Mouse (Mus musculus) erythroblast, embryonic 14.5 days (primary cell): Measurements from ENCODE around the gene Faxc. TPM values are rescaled to one million over a fixed set of nuclear protein-coding genes. Genes with fewer than 3 reads are reported as not detected.

ENCODE experiments used
- H3K27me3 ChIP-seq: 2 replicates; pipeline ENCODE4 v1.6.1; 2012; ENCODE audit warnings: inconsistent platforms; ENCODE audit not compliant: control insufficient read depth
- H3K36me3 ChIP-seq: 2 replicates; pipeline ENCODE4 v1.6.1; 2012; ENCODE audit warnings: mild to moderate bottlenecking, inconsistent platforms; ENCODE audit not compliant: control insufficient read depth
- H3K4me1 ChIP-seq: 2 replicates; pipeline ENCODE4 v1.6.1; 2012; ENCODE audit warnings: inconsistent platforms; ENCODE audit not compliant: control insufficient read depth
- H3K4me3 ChIP-seq: replicated peaks from 2 replicates; pipeline ENCODE3; 2012; ENCODE audit warnings: moderate library complexity, mild to moderate bottlenecking, inconsistent platforms
- H3K9me3 ChIP-seq: 2 replicates; pipeline ENCODE4 v1.6.1; 2012; ENCODE audit warnings: low read length, inconsistent platforms, mixed read lengths; ENCODE audit not compliant: control insufficient read depth
- GATA1 ChIP-seq: IDR thresholded peaks from 2 replicates; pipeline ENCODE4 v1.6.1; 2012; ENCODE audit warnings: low read length, inconsistent platforms, mixed read lengths
- TAL1 ChIP-seq: IDR thresholded peaks from 3 replicates; pipeline ENCODE4 v1.6.1; 2012; ENCODE audit warnings: low read length, inconsistent platforms, mixed read lengths
- polyA plus RNA-seq: library from polyadenylated mRNA; stranded (reverse); fragments of >175 nt; gene quantifications from 2 replicates; pipeline ENCODE4 v1.2.3, GENCODE M21; 2012

Gene Faxc
- polyA plus RNA-seq, 1 experiment, result not detected

DNA sequence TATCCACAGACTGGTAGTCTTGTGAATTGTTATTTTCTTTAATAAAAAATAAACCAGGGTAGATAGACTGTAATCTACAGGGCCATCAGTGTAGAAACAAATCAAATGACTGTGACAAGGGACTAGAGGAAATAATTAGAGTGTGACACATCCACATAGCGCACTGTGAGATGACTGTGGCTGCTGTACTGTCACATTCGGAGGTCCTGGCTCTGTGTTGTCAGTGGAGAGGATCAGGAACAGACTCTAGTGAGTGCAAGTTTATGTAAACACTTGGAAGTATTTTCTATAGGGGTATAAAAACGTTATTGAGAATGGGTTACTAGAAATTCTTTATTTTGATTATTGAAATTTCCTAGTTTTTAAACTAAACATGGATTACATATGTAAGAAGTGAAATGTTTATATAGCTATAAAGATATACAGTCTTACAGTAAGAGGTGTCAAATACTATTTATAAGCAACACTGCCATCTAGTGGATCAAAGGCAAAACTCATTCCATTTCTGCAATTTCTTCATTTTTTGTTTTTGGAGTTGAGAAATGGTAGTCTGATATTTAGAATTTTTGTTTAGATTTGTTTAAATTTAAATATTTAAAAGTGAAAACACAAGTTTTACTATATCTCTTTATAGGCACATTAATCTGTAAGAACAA, 59.6 kb downstream of the Faxc start:
- Histone ChIP-seq H3K4me3 (no peak overlapping the region), H3K27me3 (no peaks in the 10 kb centered on the region), H3K9me3 (no peaks in the 10 kb centered on the region), H3K36me3 (no peaks in the 10 kb centered on the region), H3K4me1 (no peaks in the 10 kb centered on the region)
- TF ChIP-seq TAL1 (no peak), GATA1 (no peak)

GRCm38 (mm10) chr4:22017656-22018379, 86.7 kb downstream of the Faxc start:
- Histone ChIP-seq H3K36me3 (no peaks in the 10 kb centered on the region), H3K4me3 (no peak overlapping the region), H3K27me3 (no peaks in the 10 kb centered on the region), H3K4me1 (no peaks in the 10 kb centered on the region), H3K9me3 (no peaks in the 10 kb centered on the region)
- TF ChIP-seq GATA1 (no peak), TAL1 (no peak)

DNA sequence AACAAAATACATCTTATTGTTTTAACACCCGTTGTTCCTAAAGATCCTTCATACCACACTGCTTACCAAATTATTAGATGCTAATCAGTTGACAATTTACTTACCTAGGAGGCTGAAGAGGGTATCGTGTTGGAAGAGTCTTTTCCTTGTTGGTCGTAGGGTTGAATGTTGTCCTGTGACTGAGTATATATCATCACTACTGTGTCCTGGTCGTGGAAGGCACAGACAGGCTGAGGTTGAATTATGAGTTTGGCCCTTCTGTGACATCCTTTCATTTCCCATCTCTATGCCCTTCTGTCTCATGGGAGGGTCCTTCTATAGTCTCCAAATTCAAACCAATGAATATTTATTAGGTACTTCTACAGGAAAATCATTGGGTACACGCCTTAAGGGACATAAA, 87.3 kb downstream of the Faxc start:
- Histone ChIP-seq H3K4me1 (no peaks in the 10 kb centered on the region), H3K27me3 (no peaks in the 10 kb centered on the region)
- TF ChIP-seq TAL1, result no peak
- no peak for TF ChIP-seq GATA1

DNA sequence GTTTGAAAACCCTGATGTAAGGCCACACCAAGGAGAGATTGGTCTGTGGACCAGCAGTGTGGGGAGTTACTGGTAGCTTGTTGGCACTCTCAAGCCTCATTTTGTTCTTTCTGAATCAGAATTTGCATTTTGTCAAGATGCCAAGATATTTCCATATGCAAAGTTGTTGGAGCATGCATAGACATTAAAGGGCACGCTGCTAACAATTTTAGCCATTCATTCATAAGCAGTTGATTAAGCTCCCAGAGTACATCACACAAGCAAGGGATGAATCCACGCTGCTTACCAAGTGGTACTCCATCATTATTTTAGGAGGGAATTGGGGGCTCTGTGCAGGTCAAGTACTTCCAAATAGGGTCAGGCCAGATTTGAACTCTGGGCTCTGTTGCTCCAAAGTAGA, 98.8 kb downstream of the Faxc start:
- TF ChIP-seq GATA1, result no peak
- no peak for TF ChIP-seq TAL1
- Histone ChIP-seq H3K9me3 (no peaks in the 10 kb centered on the region), H3K27me3 (no peaks in the 10 kb centered on the region), H3K4me3 (no peak overlapping the region), H3K36me3 (no peaks in the 10 kb centered on the region), H3K4me1 (no peaks in the 10 kb centered on the region)

More for the DNA sequence above, 87.3 kb downstream of the Faxc start:
- no peaks in the 10 kb centered on the region for H3K36me3 ChIP-seq
- no peak overlapping the region for H3K4me3 ChIP-seq
- no peaks in the 10 kb centered on the region for H3K9me3 ChIP-seq

Other genes starting within 250 kb of the Faxc start
- gene Prdm13, start 245.4 kb upstream of the Faxc start, polyA plus RNA-seq, result not detected in 2 replicates
- 0.04 and 0.11 TPM in 2 replicates for gene Ccnc, start 203.6 kb upstream of the Faxc start, polyA plus RNA-seq
- 0.33 and 0.43 TPM in 2 replicates for gene Usp45, start 164.2 kb upstream of the Faxc start, polyA plus RNA-seq
- 0.54 and 0.60 TPM in 2 replicates for gene Tstd3, start 164.1 kb upstream of the Faxc start, polyA plus RNA-seq
- gene Pnisr, start 83.7 kb upstream of the Faxc start, polyA plus RNA-seq, result 3.9 and 4.5 TPM in 2 replicates
- gene Coq3, start 51.7 kb upstream of the Faxc start, polyA plus RNA-seq, result 0.10 and 0.14 TPM in 2 replicates